Mouse (Mus musculus): ENCODE results near the gene Hmx2.

GRCm38 (mm10) chr7:131597779-131598482 lies 49.4 kb downstream of the Hmx2 start:
- no peak for TF ChIP-seq POLR2A (IDR thresholded peaks at IDR 0.05; ENCODE audit: low read depth, low read length)
- no peak for TF ChIP-seq TCF12 (IDR thresholded peaks at IDR 0.05; ENCODE audit: low read depth, low read length)
- TF ChIP-seq CTCF (conservative IDR thresholded peaks at IDR 0.05 in 1 of 2, IDR thresholded peaks at IDR 0.05 in 1 of 2; ENCODE audit: low read depth in 2 of 2, low read length in 2 of 2) = no peak
- no peak for TF ChIP-seq HCFC1 (IDR thresholded peaks at IDR 0.05; ENCODE audit: low read depth, low read length)
